Mouse (Mus musculus) c-Kit-positive CD71-negative TER-119-negative erythroid progenitor cells, embryonic 14.5 days (primary cell): Measurements from ENCODE around the gene Tsx.
"Not testable (repeated sequence)": the region's sequence is repeated elsewhere in the genome, so short reads cannot be mapped to it uniquely, and the experiment has no call there.

Experiments
- DNase-seq: peaks from one replicate; pipeline ENCODE4 v3.0.0-alpha.2; 2013; ENCODE audit warnings: low read depth

Gene Tsx

GRCm38 (mm10) chrX:103414167-103414566 lies at the start of gene Tsx:
Gene Tsx, plus strand, starts transcription at chrX:103414467.
- DNase-seq: no peak

GRCm38 (mm10) chrX:103366201-103366600 lies 48.1 kb upstream of the Tsx start:
- no peak for DNase-seq

- DNase-seq: no peak
These were observed 45.6 kb upstream of the Tsx start for GRCm38 (mm10) chrX:103368650-103369049.

GRCm38 (mm10) chrX:103371221-103371620 lies 43.0 kb upstream of the Tsx start:
- no peak for DNase-seq

GRCm38 (mm10) chrX:103371627-103372026 lies 42.6 kb upstream of the Tsx start:
- no peak for DNase-seq

GRCm38 (mm10) chrX:103374250-103374649 lies 40.0 kb upstream of the Tsx start:
- no peak for DNase-seq

GRCm38 (mm10) chrX:103384528-103384927 lies 29.7 kb upstream of the Tsx start:
- DNase-seq: no peak

- DNase-seq: no peak
These were observed 26.1 kb upstream of the Tsx start for GRCm38 (mm10) chrX:103388131-103388530.

GRCm38 (mm10) chrX:103393841-103394240 lies 20.4 kb upstream of the Tsx start:
- no peak for DNase-seq

- DNase-seq: no peak
These were observed 9.2 kb upstream of the Tsx start for GRCm38 (mm10) chrX:103405021-103405420.

GRCm38 (mm10) chrX:103421710-103422109 lies 7.4 kb downstream of the Tsx start, which contains the start of gene Gm26992:
Gene Gm26992, plus strand, starts transcription at chrX:103422010.
- DNase-seq: no peak

- DNase-seq: no peak
These were observed 13.4 kb downstream of the Tsx start for GRCm38 (mm10) chrX:103427677-103428076.

- DNase-seq: no peak
These were observed 18.0 kb downstream of the Tsx start for GRCm38 (mm10) chrX:103432293-103432692.

GRCm38 (mm10) chrX:103438023-103438422 lies 23.8 kb downstream of the Tsx start:
- DNase-seq: no peak

- no peak for DNase-seq
These were observed 26.5 kb downstream of the Tsx start for GRCm38 (mm10) chrX:103440803-103441202.

GRCm38 (mm10) chrX:103443755-103444154 lies 29.5 kb downstream of the Tsx start:
- peak; percentile 58 for DNase-seq

GRCm38 (mm10) chrX:103447539-103448169 lies 33.4 kb downstream of the Tsx start:
- DNase-seq: no peak

GRCm38 (mm10) chrX:103448429-103448828 lies 34.2 kb downstream of the Tsx start:
- DNase-seq: not testable (repeated sequence)

GRCm38 (mm10) chrX:103448943-103449722 lies 34.9 kb downstream of the Tsx start:
- DNase-seq: not testable (repeated sequence)

- no peak for DNase-seq
These were observed 38.5 kb downstream of the Tsx start for GRCm38 (mm10) chrX:103452815-103453214.

GRCm38 (mm10) chrX:103460056-103460455 lies 45.8 kb downstream of the Tsx start:
- DNase-seq: no peak

GRCm38 (mm10) chrX:103468998-103469397 lies 54.7 kb downstream of the Tsx start:
- DNase-seq: no peak

GRCm38 (mm10) chrX:103472346-103472745 lies 58.1 kb downstream of the Tsx start:
- no peak for DNase-seq
